Mouse (Mus musculus): ENCODE results near the gene Brd2.

Gene Brd2

DNA sequence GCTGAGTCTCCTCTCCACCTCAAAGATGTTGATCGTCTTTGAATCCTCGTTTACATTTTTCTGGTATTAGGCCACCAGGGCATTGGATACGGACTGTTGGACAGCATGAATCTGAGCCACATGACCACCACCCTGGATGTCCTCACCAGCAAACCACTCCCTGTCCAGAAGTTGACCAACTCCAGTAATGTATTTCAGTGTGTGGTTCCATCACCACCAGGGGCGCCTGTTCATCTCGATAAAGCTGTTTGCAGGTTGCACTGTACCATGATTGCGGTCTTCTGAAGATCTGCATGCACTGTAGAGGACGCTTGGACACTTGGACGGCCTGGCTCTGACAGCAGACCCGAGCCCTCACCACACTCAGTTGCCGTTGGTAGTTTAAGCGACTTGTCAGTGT is 10.9 kb upstream of the Brd2 start:
- in situ Hi-C loops (cut with MboI, MseI), result loop anchor here (5.0 kb wide), 1 partner anchor 34 kb away; no protein-coding TSS in a partner anchor

DNA sequence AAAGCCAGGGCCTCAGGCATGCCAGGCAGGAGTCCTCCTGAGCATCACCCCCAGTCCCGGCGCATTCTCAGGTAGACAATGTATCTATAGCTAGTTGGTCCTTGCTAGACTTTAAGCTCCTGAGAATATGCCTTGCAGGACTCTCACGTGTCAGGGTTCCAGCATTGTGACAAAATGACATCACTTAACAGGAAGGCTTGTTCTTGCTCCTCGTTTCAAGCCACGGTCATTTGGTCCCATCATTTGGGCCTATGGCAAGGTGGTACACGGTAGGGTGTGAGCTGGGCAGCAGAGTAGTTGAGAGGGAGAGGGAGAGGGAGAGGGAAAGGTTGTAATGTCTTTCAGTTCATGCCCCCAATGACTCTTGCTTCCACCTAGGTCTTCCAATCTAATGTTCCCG is 9.5 kb upstream of the Brd2 start:
- in situ Hi-C loops (cut with MboI, MseI), result loop anchor here (5.0 kb wide), 1 partner anchor 35 kb away; no protein-coding TSS in a partner anchor

DNA sequence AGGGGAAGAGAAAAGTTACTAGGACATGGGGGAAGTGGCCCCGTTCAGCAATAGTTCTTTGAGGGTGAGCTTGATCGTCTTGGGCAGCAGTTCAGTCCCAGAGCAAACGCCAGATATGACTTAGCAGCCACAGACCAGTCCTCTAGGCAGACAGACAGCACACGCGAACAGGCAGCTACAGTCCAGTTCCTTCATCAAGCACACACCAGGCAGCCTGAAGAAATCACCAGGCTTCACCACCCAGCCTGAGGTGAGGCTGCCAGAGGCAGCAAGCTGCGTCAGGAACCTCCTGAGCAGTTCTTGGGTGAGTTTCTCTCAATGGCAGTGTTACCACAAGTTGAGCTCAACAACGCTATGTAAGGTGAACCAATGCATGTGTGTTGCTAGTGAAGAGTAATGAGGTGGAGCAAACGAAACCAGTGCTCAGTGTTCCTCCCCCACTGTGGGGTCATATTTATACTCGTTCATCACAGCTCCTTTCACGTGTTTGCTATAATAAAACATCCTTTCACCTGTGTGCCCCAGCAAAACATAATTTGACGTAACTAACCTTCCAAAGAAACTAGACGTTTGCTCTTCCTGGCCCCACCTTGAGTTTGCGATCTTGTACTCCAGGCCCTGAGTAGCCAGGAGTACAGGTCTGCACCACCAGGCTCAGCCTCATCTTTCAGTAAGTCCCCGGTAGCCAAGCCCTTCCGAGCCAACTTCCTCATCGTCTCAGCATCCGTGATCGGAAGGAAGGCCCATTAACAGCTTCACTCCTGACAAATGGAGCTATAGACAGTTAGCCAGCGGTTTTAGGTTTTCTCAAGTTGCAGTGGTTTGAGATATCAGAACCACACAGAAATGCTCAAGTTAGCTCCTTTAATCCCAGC is 7.9 kb upstream of the Brd2 start:
- in situ Hi-C loops (cut with MboI, MseI), result loop anchor here (5.0 kb wide), 1 partner anchor 37 kb away; no protein-coding TSS in a partner anchor

DNA sequence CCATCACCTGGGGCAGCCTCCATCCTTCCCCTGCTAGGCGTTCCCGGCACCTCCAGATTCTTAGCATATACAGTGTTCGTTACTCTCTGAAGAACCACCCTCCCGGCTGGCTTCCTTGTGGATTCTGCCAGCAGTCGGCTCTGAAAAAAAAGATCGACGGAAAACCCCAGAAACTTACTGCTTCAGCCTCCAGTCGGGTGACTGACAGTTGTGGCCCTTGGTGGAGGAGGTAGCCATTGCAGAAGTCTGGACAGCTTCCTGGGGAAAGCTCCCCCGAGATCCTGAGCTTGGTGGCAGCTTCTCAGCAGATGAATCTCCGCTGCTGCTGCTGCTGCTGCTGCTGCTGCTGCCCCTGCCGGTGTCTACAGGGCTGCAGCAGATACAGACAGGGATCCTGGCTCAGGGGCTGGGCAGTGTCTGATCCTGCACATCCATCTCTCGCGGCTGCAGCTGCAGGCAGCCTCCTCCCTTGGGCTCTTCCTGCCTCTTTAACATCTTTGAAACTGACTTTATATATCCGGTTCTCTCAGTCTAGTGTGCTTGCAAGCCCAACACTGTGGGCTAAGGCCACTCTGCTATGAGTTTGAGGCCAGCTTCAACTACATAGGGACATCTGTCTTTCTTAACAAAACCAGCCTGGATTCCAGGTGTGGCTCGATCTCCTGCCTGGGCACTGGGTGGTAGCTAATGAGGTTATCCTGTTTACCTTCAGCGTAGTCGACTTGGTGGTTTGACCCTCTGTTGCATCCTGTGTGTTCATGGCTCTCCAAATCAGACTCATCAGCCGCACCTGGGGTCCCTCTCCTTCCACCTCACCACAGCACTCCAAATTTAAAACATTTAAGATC is 6.7 kb upstream of the Brd2 start:
- in situ Hi-C loops (cut with MboI, MseI), result no loop called here

DNA sequence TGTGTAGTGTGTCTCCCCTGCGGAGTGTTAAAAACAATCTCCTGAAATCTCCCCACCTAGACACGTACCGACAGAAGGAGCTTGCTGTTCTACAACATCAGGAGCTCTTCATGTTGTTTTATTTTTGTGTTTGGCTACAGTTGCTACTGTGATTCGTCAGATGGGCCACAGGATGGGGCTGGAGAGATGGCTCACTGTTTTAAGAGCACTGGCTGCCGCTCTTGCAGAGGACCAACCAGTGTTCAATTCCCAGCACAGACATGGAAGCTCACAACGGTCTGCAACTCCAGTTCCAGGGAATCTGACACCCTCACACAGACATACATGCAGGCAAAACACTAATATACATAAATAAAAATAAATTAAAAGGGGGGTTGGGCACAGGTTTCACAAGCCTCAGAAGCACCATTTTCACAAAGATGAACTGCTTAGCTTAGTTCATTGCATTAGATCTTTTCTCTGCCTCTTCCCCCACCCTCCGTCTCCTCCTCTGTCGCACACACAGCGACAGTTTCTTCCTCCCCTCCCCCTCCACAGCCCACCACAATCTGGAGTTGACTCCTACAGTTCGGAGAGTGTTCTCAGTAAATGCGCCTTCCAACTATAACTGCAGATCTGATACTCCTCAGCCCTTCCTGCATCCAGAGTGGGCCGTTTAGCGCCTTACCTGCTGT is 6.0 kb upstream of the Brd2 start:
- in situ Hi-C loops (cut with MboI, MseI), result no loop called here

DNA sequence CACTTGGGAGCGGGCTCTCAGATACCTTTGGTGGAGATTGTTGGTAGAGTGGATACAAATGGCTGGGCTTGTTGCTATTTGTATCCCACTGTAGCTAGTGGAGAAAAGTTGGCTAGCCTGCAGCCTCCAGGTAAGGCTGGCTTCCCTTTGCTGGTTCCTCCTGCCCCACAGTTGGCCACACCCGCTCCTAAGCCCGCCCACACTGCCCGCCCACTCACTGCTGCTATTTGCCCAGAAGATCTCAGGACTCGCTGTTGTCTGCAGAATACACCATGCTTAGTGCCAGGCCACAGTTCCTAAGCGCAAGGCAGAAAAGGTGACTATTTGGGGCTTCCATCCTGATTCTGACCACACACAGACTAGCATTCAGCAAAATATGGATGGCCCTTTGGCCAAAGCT is 5.0 kb upstream of the Brd2 start:
- in situ Hi-C loops (cut with MboI, MseI), result no loop called here

DNA sequence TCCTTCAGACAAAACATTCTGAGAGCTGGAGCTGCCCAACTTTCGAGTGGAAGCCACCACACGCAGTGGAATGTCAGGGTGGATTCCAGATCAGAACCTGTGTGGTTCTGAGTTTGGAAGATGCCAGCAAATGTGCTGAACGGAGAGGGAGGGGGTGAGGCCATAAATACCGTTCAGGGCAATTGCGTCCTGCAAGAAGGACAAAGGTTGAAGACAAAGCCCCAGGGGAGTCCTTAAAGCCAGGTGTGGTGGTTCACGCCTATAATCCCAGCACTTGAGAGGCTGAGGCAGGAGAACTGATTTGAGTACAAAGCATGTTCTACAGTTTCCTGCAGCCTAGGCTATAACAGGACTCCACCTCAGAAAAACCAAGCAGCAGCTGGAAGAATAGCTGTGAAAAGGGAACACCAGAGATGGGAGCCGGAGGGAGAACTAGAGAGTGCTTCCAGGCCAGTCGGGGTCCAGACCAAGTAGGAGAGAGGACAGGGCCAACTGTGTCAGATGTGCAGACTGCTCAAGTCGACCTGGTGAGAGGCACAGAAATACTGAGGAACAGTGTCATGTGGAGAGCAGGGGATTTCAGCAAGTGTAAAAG is 4.5 kb upstream of the Brd2 start:
- in situ Hi-C loops (cut with MboI, MseI), result no loop called here

DNA sequence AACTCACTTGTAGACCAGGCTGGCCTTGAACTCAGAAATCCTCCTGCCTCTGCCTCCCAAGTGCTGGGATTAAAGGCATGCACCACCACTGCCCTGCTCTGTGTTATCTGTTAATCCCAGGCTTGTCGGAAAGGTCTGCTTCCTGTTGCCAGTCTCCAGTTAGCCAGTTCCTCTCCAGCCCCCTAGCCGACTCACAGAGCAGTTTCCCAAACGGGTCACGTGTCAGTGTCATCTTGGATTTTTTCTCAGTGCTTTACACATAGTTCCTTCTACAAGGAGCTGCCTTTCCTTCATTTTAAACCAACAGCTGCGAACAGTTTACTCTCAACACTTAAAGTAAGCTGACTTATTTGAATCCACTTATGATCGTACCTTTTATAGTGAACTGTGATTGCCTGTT is 2.2 kb upstream of the Brd2 start:
- in situ Hi-C loops (cut with MboI, MseI), result no loop called here

DNA sequence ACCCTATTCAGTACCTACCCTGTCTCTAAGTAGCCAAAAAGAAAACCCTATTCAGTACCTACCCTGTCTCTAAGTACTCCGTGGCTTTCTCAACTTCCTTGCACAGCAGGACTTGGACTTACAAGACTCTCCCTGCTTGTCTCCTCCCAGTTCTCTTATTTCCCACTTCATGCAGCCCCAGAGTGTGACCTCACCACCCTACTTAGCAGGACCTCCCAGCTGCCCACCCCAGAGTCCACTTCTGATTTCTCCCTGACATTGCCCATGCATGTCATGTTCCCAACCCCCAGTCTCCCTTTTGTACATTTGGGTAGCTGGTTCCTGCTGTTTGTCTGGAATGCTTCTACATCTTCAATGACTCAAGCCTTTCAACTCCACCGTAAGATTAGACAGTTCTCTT is 1.1 kb upstream of the Brd2 start:
- in situ Hi-C loops (cut with MboI, MseI), result no loop called here

DNA sequence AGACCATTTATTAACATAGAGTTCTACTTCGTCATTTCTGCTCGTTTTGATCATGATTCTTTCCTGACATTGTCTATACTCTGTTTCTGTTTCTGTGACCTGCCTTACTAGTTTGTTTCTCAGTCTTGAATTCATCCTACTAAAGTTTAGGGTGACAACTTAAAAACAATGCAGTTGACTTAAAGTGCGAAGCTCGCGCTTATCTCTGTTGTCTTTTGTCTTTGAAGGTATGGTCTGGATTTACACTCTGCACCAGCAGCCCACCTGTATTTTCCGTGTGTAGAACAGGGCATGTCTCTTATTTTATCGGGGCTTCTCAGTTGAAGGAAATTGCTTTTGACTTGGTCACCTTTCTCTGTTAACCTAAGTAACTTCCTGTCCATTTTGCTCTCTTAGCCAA is 677 bp upstream of the Brd2 start:
- in situ Hi-C loops (cut with MboI, MseI), result no loop called here

DNA sequence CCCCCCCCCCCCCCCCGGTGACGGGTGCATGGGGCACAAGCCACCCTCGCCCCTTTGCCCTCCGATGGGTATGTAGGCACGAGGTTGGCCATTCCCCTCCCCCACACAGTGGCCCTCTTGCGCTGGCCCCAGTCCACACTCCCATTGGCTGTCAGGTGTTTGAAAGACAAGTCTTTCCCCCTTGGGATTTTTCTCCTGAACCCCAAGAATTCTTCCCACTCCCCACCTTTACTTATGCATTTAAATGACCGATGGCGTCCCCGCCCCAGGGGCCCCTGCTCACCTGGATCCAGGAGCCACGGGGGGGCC is 601 bp downstream of the Brd2 start:
- in situ Hi-C loops (cut with MboI, MseI), result no loop called here

DNA sequence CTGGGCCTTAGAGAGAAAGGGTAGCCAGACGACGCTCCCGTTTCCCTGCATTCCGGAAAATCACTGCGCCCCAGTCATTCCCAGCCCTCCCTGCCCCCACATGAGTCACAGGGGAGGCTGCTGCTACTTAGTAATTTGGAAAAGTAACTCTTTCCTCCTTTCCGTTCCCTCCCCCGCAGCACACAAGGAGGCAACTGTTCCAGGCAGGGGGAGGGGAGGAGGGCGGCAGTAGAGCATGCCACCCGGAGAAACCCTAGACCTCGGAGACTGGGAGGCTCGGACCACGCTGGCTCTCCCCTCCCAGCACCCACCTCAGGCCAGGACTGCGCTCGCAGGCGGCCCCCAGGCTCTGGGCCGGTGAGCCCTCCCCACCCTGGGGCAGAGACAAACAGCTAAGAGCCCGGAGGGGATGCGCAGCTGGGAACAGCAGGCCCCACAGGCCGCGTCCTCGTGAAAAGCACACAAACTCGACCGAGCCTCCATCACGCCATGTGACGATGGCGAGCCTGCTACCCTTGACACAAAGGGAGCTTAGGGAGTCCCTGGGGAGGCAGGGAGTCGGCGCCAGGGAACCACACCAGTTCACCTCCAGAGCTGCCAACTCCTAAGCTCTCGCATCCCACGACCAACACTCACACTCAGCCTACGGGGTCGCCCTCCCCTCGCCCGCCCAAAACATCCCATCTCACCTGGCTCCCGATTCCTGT is 1.1 kb downstream of the Brd2 start:
- in situ Hi-C loops (cut with MboI, MseI), result no loop called here

DNA sequence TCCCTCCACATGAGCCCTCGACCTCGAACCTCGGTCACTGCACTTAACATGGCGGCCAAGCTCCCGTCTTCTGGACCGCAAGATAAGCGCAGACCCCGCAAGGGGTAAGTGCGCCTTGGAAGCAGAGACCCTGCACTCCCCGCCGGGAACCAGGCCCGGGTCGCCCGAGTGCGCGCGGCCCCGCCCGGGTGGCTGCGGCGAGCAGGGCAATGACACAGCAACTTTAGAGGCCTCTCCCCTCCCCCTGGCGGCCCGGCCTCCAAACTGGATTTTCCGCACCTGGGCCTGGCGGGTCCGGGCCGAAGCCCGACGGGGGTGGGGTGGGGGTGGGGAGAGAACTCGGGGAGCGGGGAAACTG is 1.6 kb downstream of the Brd2 start:
- in situ Hi-C loops (cut with MboI, MseI), result no loop called here

DNA sequence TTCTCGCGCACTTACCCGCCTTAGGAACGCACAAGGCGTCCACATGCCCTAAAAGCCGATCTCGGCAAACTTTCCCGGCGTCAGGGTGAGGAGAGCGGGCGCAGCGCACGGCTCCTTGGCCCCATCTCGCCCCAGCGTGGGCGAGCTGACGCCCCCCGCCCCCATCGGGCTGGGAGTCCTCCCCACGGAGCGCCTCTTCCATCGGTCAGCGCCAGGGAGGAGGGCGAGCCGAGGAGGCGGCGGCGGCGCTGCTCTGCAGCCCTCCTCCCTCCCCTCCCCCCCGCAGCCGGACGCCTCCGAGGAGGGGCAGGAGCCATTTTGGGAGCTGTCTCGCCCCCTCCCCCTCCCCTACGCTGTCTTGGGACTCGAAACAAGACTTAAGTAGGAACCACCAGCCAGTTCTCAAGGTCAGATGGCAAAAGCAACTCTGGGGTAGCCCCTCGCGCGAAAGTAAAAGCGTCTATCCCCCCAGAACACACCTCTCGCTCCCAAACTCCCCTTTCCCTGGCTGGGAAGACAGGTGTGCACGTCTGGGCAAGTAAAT is 2.2 kb downstream of the Brd2 start:
- in situ Hi-C loops (cut with MboI, MseI), result no loop called here

DNA sequence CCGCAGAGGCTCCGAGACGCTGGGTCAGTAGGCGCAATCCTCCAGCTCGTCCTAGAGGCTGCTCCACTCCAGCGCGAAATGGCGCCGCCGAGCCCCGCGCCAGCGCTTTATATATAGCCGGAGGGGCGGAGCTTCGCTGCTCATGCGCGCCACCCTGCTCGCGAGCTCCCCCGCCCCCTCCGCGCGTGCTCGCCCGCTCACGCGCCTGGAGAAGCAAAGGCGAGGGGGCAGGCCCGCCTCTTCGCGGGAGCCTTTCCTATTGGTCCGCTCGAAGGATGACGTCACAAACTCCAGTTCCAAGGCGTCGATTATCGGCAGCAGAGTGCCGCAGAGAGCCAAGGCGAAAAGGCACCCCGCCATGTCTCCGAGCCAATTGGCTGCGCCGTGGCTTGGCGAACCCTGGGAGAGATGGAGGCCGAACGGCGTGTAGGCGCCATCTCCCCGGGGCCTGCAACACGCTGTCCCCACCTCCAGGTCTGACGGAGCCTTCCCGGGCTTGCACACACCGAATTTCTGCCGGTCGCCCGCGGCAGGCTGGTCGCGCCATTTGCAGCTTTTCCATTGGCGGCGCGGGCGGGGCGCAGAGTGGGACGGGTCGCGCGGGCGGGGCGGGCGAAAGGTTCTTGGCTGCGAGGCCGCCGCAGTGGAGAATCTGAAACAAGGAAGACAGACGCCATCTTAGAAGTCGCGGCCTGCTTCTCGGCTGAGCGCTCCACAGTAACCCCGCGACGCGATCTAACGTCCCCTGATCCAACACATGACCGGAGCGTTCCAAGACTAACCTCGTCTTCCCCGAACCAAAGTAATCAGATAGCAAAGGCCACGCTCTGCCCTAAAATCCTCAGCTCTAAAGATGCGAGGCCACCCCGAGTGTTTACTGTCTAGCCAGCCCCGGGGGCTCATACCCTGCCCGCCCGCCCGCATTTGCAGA is 2.9 kb downstream of the Brd2 start, which contains the start of gene H2-DMa:
Gene H2-DMa, plus strand, starts transcription at position 293 of the 931 bp plus-strand sequence.
- in situ Hi-C loops (cut with MboI, MseI), result no loop called here

DNA sequence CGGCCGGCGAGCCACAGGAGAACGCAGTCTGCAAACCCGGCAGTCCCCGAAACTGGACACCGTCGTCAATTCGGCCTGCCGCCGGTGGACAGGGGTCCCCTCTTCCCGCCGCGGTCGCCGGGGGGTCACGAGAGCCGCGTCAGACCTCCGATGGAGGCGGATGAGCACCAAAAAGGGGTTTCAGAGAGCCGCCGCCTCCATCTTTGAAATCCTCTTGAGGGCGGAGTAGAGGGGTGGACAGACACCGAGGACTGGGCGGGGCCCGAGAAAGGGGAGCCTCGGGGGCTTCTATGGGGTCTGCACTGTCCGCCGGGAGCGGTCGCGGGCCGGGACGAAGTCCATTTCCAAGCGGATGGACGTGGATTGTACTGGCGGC is 3.6 kb downstream of the Brd2 start:
- in situ Hi-C loops (cut with MboI, MseI), result no loop called here

DNA sequence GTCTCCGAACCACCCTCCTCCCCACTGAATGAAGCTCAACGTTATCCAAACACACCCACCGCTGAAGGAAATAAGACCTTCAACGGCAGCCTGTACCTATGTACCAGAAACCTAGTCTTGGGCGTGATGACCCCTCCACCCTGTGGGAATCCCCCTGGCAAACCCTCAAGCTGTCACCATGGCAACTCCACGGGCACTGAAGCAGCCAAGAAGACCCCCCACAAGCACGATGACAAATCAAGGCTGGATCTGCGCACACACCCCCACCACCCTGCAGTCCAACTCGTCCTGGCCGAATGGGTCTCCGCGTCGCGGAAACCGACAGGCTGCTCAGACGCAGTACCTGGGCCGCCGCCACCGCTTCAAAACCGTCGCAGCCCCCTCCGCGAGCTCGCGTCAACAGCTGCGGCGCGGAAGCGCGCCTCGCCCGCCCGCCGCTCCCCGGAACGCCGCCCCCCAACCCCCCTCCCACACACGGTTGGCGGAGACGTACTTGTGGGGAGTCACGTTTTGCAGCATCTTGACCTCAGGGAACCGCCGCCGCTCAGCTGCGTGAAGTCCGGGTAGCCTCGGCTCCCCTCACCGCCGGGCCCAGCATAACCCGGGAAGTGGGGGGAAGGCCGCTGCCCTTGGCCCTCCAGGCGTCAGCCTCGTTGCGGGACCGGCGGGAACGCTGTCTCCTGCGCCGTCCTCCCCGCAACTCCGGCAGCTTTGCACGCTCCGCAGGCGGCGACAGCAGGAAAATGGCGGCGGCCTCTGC is 4.1 kb downstream of the Brd2 start:
- in situ Hi-C loops (cut with MboI, MseI), result no loop called here

DNA sequence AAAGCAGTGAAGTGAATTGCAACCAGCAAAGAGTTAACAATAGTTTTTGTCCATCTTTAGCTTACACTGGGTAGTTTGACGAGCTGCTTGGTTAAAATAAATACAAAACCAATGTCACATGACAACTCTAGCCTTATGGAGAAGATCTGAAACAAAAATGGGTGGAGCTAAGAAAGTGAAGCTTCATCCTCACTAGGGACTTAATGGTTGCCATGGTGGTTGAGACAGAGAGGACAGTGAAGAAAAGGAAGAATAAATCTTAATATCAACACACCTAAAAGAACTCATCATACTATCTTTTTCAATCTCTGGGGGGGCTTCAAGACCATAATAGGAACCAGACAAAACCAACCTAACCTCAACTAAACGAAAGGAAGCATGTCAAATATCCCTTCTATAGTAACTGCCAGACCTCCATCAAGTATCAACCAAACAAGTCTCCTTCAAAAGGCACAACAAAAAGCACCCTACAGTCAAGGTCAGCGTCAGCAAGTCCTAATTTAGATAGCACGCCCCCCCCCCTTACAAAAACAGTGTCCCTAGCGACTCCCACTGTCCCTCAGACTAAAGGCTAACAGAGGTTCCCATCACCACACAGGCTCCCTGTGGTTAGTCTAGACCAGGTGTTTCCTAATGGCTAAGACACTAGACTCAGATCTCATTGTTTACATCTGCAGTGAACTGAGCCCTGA is 4.9 kb downstream of the Brd2 start:
- in situ Hi-C loops (cut with MboI, MseI), result no loop called here
